Mouse (Mus musculus): ENCODE measurements at regions not wholly inside any gene's neighbourhood (a gene's known extent, or its start where the extent isn't known, plus 50 kb on each side); places are given as distances from the start of the nearest gene placed in this dataset.

DNA sequence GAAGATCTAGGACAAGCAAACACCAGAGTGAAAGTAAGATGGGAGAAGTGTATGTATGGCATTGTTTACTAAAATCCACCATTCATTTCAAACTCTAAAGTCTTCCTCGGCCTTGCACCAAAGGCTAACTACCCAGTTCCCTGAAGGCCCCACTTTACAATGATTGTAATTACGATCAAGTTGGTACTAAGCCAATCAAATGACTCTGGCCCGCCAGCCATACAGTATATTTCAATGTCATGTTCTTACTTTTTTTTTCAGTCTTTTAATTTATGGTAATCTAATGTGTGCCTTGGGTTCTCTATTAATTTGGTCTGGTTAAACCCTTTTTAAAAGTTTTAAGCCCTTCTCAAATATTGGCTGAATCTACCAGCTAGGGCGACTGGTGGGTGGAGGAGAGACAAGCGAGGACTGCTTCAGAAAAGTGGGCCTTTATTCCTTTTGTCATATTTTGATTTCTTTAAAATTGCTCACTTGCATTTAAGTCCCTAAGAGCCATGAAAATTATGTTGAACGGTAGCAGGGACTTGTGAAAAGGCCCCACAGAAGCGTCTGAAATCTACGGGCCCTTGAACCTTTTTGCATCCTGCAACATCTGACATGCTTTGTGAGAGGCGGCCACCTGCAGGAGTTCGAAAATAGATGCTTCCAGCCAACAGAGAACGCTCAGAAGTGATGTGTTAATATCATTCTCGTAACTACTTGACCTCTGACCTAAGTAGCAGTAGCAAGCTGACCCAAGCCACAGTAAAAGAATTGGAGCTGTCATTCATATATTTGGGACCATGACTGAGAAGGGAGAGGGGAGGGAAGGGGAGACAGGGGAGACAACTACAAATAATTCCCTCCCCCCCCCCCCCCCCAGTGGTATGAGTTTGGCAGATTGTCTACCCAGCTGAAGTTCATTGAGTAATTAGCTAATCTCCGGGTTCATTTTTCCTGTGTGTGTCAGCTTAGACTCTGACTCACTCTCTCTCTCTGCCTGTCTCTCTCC is 197.2 kb downstream of the Cdca7 start:
- no peak for DNase-seq (ENCODE audit: low spot score in 2 of 2)

DNA sequence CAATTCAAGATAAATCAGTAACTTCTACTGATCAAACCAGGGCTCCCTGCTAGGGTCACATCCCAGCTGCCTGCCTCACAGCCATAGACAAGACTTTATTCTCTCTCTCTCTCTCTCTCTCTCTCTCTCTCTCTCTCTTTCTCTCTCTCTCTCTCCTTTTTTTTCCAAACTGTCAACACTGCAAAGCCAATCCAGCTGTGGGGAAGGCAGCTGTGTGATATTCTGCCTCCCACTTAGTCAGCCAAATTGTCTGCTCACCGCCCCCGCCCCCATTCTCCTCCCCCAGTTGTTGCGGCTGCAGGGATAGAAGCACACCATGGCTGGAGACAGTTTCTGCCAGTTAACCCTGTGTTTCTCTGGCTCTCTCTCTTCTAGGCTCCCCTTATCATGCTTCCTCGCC is 198.3 kb downstream of the Cdca7 start:
- DNase-seq (ENCODE audit: low spot score in 2 of 2), result no peak

DNA sequence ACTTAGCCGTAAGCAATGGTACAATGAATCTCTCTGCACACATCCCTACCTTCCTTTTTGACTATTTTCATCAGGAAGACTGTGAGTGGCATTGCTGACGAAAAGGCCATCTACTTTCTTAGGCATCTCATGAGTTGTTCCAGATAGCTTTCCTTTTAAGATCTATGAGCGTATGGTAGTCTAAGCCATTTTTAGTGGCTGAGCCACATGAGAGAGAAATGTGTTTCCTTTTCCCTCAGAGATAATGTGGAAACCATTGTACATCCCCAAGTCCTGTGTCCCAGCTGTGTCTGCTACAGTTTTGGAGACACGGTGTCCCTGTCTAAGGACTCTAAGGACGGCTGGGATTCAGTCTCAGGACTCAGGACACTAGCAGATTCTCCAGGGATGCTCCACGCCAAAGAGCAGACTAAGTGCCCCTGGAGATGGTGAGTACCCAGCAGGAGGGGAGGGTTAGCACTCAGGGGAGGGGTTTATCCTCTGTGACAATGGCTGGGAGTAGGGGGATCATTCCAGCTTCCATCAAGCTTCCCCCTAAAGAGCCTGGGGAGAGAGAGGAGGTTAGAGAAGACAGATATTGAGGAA is 199.0 kb downstream of the Cdca7 start:
- no peak for DNase-seq (ENCODE audit: low spot score in 2 of 2)

GRCm38 (mm10) chr2:72677731-72678130 is 201.8 kb downstream of the Cdca7 start:
- DNase-seq (ENCODE audit: low spot score in 2 of 2), result no peak

GRCm38 (mm10) chr2:72688031-72688430 is 212.1 kb downstream of the Cdca7 start:
- DNase-seq (ENCODE audit: low spot score in 2 of 2), result no peak

DNA sequence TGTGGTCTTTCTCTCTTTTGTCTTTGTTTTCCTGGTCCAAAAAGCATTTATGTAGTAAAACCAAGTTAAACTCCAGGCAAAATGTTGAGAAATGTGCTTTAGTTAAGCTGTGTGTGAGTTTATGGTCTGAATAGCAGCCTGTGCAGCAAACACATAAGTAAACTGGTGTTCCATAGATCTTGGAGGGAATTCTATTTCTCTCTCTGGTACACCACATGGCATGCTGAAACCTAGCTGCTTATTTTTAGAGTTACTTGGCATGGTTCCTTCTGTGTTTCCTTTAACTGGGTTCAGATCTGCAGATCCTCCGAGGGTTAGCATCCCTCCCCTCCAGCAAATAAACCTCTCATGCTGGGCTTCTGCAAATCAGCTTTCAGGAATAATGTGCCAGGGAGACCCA is 225.1 kb downstream of the Cdca7 start:
- no peak for DNase-seq (ENCODE audit: low spot score in 2 of 2)

GRCm38 (mm10) chr2:72703238-72703637 is 227.3 kb downstream of the Cdca7 start:
- no peak for DNase-seq (ENCODE audit: low spot score in 2 of 2)

- DNase-seq (ENCODE audit: low spot score in 2 of 2), result no peak
Measured at GRCm38 (mm10) chr2:72707676-72708659, 232.0 kb downstream of the Cdca7 start.

GRCm38 (mm10) chr2:72716931-72717330 is 241.0 kb downstream of the Cdca7 start:
- DNase-seq (ENCODE audit: low spot score in 2 of 2), result no peak

DNA sequence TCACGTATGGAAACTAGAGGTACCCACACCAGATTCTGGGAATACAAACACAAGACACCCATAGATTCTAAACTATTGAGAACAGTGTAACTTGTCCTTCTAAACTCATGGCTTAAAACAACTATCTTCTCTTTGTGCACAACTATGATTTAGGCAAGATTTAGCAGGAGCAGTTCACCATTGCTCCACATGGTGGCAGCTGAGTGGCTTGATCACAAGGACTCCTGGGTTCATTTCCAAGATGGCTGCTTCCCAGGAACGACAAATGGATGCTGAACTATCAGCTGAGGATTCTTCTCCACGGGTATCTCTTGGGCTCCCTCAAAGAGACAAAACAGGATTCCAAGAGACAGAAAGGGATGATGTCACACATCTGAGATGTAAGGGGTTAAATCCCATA is 251.5 kb downstream of the Sp3 start:
- no peak for DNase-seq (ENCODE audit: low spot score in 2 of 2)

GRCm38 (mm10) chr2:72733371-72733770 is 246.9 kb downstream of the Sp3 start:
- no peak for DNase-seq (ENCODE audit: low spot score in 2 of 2)

DNA sequence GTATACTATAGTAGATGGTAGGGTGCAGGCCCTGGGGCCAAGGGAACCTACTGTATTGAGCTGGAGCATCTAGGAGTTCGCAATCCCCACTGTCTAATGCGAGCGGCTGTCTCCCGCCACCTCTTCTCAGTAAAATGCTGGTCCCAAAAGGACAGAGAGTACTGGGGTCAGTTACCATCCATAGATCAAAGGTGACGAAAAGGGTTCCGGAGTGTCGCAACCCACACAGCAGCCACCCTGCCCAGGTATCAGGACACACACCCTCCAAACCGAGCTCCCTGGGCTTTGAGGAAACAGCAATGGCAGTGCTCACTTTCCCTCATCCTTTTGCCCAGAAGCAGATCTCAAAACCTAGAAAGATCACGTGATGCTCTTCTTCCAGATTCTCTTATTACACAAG is 245.2 kb downstream of the Sp3 start:
- DNase-seq (ENCODE audit: low spot score in 2 of 2), result no peak

GRCm38 (mm10) chr2:72736685-72737084 is 243.6 kb downstream of the Sp3 start:
- DNase-seq (ENCODE audit: low spot score in 2 of 2), result no peak

DNA sequence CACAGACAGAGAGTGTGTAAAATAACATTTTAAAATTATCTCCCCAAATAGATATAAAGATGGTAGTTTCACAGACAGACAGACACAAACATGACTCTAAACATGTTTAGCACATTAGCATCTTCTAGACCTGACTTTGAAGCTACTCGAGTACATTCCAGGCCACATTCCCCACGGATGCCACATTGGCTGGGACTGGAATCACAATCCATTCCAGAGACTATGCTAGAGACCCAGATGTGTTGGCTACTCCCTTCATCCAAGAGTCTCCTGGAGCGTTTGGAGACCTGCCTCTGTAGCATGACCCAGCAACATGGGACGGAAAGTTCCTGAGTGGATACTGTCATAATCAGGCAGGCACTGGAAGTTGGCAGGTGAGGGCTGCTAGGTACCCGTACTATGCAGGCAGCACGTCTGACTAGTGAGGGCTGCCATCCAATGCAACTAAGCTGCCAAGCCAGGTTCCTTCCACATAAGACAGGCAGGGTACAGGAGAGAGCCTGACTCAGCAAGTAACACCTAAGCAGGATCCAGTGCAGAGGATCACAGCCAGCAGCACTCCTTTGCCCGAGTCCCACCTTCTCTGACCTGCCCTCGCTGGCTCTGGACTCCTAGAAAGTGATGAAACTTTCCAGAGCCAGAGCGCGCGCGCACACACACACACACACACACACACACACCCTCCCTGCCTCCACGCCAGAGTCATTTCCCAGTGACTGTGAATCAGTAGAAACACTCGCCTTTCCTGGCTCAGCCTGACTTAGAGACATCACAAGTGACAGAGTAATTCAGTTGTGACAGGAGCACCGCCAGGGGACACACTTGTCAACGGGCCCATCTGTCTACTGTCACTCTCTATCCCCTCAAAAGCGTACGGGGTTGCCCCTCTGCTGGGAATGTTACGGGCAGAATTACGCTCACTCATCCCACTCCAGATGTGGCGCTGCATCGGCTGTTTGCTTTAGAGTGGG is 239.6 kb downstream of the Sp3 start:
- DNase-seq (ENCODE audit: low spot score in 2 of 2), result no peak

- no peak for DNase-seq (ENCODE audit: low spot score in 2 of 2)
Measured at GRCm38 (mm10) chr2:72741746-72742145, 238.5 kb downstream of the Sp3 start.

GRCm38 (mm10) chr2:72743651-72744050 is 236.6 kb downstream of the Sp3 start:
- DNase-seq (ENCODE audit: low spot score in 2 of 2), result no peak

DNA sequence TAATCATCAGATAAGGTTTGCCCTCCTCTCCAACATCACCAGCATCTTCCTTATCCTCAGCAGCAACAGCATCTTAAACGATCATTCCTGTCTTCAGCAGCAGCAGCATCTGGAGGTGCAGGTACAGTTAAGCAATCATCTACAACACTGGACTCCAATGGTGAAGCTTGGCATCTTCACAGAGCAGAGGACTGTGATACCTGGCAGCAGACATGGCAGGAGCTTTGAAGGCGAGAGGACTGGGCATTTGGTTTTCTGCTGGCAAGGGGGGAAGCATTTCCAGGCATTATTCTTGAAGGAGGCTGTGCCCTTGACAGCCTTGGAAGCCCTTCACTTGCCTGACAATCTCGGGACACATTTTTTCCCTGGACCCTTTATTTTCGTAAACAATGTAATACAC is 235.3 kb downstream of the Sp3 start:
- DNase-seq (ENCODE audit: low spot score in 2 of 2), result no peak

GRCm38 (mm10) chr2:72746476-72747215 is 233.6 kb downstream of the Sp3 start:
- DNase-seq (ENCODE audit: low spot score in 2 of 2), result no peak

DNA sequence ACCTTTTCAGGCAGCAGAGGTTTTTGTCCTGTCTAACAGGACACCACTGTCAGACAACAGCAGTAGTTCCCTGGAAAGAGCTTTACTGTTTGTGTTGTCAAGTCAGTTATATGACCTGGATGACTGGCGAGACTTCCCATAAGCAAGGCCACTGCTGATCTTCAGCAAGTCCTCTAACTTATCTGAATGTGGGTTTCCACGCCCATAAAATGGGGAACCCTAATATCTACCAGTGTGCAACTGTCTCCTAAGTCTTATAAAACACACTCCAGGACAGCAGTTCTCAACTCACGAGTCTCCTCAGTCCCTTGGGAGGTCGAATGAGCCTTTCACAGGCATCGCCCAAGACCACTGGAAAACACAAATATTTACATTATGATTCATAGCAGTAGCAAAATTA is 232.9 kb downstream of the Sp3 start:
- no peak for DNase-seq (ENCODE audit: low spot score in 2 of 2)

- DNase-seq (ENCODE audit: low spot score in 2 of 2), result no peak
Measured at GRCm38 (mm10) chr2:72749495-72749894, 230.8 kb downstream of the Sp3 start.
